Comparison of ENCODE assay signal across 26 mouse cellular contexts in genomic region chrX:161745296-161745695, GRCm38 (mm10). TPM values are rescaled to one million over a fixed set of nuclear protein-coding genes. Genes with fewer than 3 reads are reported as not detected.
DNase-seq lines count a peak whose midpoint lies in the region; ATAC-seq and TF ChIP-seq lines count a peak whose summit lies in the region.
"Had no signal": no experiment of that assay in that cellular context is flagged by ENCODE, and none has a peak within 500 bp of the region (broad histone marks: within the 10 kb centered on the region; RNA-seq: fewer than 3 reads in every experiment).

No protein-coding gene starts in this region.

- no peak overlapping the region for H3K4me2 ChIP-seq in heart, embryonic 11.5 days
- no peak overlapping the region for H3K4me2 ChIP-seq in kidney, embryonic 16.5 days (replicated peaks; ENCODE audit: low read depth, low read length)
- H3K4me2 ChIP-seq: limb, embryonic 12.5 days; liver, embryonic 11.5 days; midbrain, embryonic 15.5 days; neural tube, embryonic 12.5 days had no signal

- no peaks in the 10 kb centered on the region for H3K36me3 ChIP-seq in heart, embryonic 11.5 days (ENCODE audit: control insufficient read depth, insufficient read depth, low read length)
- no peaks in the 10 kb centered on the region for H3K36me3 ChIP-seq in kidney, embryonic 16.5 days (ENCODE audit: insufficient read depth, low read length)
- H3K36me3 ChIP-seq: forebrain, embryonic 10.5 days; limb, embryonic 12.5 days; midbrain, embryonic 15.5 days; neural tube, embryonic 12.5 days had no signal

- H3K27ac ChIP-seq in heart, embryonic 11.5 days (ENCODE audit: low read depth, low read length), result no peak overlapping the region
- no peak overlapping the region for H3K27ac ChIP-seq in kidney, embryonic 16.5 days (ENCODE audit: low read length)
- H3K27ac ChIP-seq in layer of hippocampus, adult 2 months, result no peak overlapping the region
- H3K27ac ChIP-seq: forebrain, embryonic 10.5 days; limb, embryonic 12.5 days; macrophage; midbrain, embryonic 15.5 days; neural tube, embryonic 12.5 days had no signal

- no peaks in the 10 kb centered on the region for H3K4me1 ChIP-seq in heart, embryonic 11.5 days (ENCODE audit: control insufficient read depth, insufficient read depth, low read length)
- no peaks in the 10 kb centered on the region for H3K4me1 ChIP-seq in kidney, embryonic 16.5 days (ENCODE audit: insufficient read depth, low read length)
- H3K4me1 ChIP-seq: forebrain, embryonic 10.5 days; limb, embryonic 12.5 days; midbrain, embryonic 15.5 days; neural tube, embryonic 12.5 days had no signal

- 0 out of 2 replicates have a peak, but pooled peaks cover 3% of the 10 kb centered on the region for H3K27me3 ChIP-seq in heart, embryonic 11.5 days (ENCODE audit: control insufficient read depth, insufficient read depth, low read length)
- peaks cover 19% of the 10 kb centered on the region; the same call in 1 of the 2 replicates for H3K27me3 ChIP-seq in kidney, embryonic 16.5 days (ENCODE audit: insufficient read depth, low read length)

- no peak overlapping the region for H3K9ac ChIP-seq in heart, embryonic 11.5 days (ENCODE audit: low read depth, low read length)
- H3K9ac ChIP-seq in kidney, embryonic 16.5 days (replicated peaks; ENCODE audit: low read length), result no peak overlapping the region
- H3K9ac ChIP-seq: limb, embryonic 12.5 days; liver, postnatal 0 days; midbrain, embryonic 15.5 days; neural tube, embryonic 12.5 days had no signal

- H3K4me3 ChIP-seq in heart, embryonic 11.5 days (ENCODE audit: low read depth, low read length), result no peak overlapping the region
- no peak overlapping the region for H3K4me3 ChIP-seq in kidney, embryonic 16.5 days (ENCODE audit: low read length)
- no peak overlapping the region for H3K4me3 ChIP-seq in layer of hippocampus, adult 2 months
- H3K4me3 ChIP-seq: forebrain, embryonic 10.5 days; limb, embryonic 12.5 days; midbrain, embryonic 15.5 days; neural tube, embryonic 12.5 days had no signal

- 72% methylated on average over 3 of the region's 3 CpGs for WGBS in heart, embryonic 11.5 days (ENCODE audit: insufficient replicate concordance)
- WGBS in kidney, embryonic 16.5 days, result 79% methylated on average over 3 of the region's 3 CpGs

- no peak for ATAC-seq in heart, embryonic 11.5 days (replicated peaks; ENCODE audit: insufficient number of reproducible peaks, low FRiP score, low TSS enrichment)
- no peak for ATAC-seq in kidney, embryonic 16.5 days (ENCODE audit: low FRiP score, low TSS enrichment)
- ATAC-seq: activated CD4-positive, CD25-positive, alpha-beta regulatory T cell, adult 4 months; inflammation-experienced regulatory T-cells, adult 6 months; liver, postnatal 0 days; lung, postnatal 0 days; midbrain, embryonic 15.5 days had no signal

- DNase-seq in heart, adult 11 months, result peak; percentile 33
- DNase-seq in adrenal gland, postnatal 36 days, result peak; percentile 26 to 40
- DNase-seq in cerebellum, adult 11-12 months, result peak; percentile 28
- DNase-seq in cerebellum, postnatal 10 days, result peak; percentile 61 to 65
- no peak for DNase-seq in thymus, postnatal 14 days
- DNase-seq in layer of hippocampus, adult 2 months (ENCODE audit: low spot score in 2 of 2), result no peak
- DNase-seq: heart, postnatal 4 days; kidney, adult 2 months; kidney, postnatal 10 days; layer of hippocampus, postnatal 36 days; liver, postnatal 0 days; retina, postnatal 1 day; right cerebral cortex, postnatal 25 days; spleen, adult 18-20 months had no signal

- TF ChIP-seq CTCF in layer of hippocampus, adult 2 months (conservative IDR thresholded peaks at IDR 0.05), result no peak

- no peaks in the 10 kb centered on the region for H3K9me3 ChIP-seq in heart, embryonic 11.5 days (replicated peaks; ENCODE audit: control insufficient read depth, low read length)
- no peaks in the 10 kb centered on the region for H3K9me3 ChIP-seq in kidney, embryonic 16.5 days (ENCODE audit: low read length)
- H3K9me3 ChIP-seq: forebrain, embryonic 10.5 days; limb, embryonic 12.5 days; midbrain, embryonic 15.5 days; neural tube, embryonic 12.5 days had no signal

RNA-seq across cellular contexts. Expression of gene Rai2, which starts 28.4 kb away (rescaled TPM):
- 3.2 and 4.5 TPM in 2 replicates for polyA plus RNA-seq in heart, embryonic 11.5 days (2014; fragmentation: Nextera tagmentation; extraction: Ambion mirVana)
- 10 to 100 TPM; 18.5 to 27.6 TPM for total RNA-seq in adrenal gland, postnatal 36 days (2021)
- 5.0 and 6.4 TPM in 2 replicates for polyA plus RNA-seq in kidney, embryonic 16.5 days (2015; fragmentation: Nextera tagmentation; extraction: Ambion mirVana)
- total RNA-seq in layer of hippocampus, adult 2 months (2021), result 10 to 100 TPM in 1 of 2 experiments, 1 to 10 TPM in 1; 8.5 to 15.0 TPM
- total RNA-seq: common myeloid progenitor, adult 5-6 weeks had no signal
- polyA plus RNA-seq: inflammation-experienced regulatory T-cells, adult 6 months; macrophage had no signal

Comparison
In these comparisons a context has a peak if more than half of its experiments do, and no peak if none do; other contexts are left out.
1. DNase-seq: peak in heart, adult 11 months (single experiment), adrenal gland, postnatal 36 days (2 of 2), cerebellum, adult 11-12 months (single experiment) and cerebellum, postnatal 10 days (2 of 2); none in thymus, postnatal 14 days (single experiment) and layer of hippocampus, adult 2 months (0 of 2).